Mouse (Mus musculus) embryonic facial prominence, embryonic 14.5 days (tissue): ENCODE data around the gene Gtf2h2. TPM values are rescaled to one million over a fixed set of nuclear protein-coding genes. Genes with fewer than 3 reads are reported as not detected.
A peak's percentile ranks its signal among the peaks of the same experiment; 100 is the strongest.
"Not testable (repeated sequence)": the region's sequence is repeated elsewhere in the genome, so short reads cannot be mapped to it uniquely, and the experiment has no call there.

ENCODE experiments used
- ATAC-seq: fragments of 200-750 bp; cut with Nextera tagmentation; 2 replicates; pipeline ENCODE4 v1.8.0; 2017; ENCODE audit warnings: low read depth, moderate number of reproducible peaks, moderate TSS enrichment
- DNase-seq: peaks from one replicate; pipeline ENCODE4 v3.0.0-alpha.2; 2015; ENCODE audit warnings: low spot score
- H3K27ac ChIP-seq: fragments of 300-500 bp; sonication (generic); replicated peaks from 2 replicates; pipeline ENCODE4 v1.5.1; 2014; ENCODE audit warnings: low read depth, mild to moderate bottlenecking, low read length, moderate library complexity
- H3K27me3 ChIP-seq: fragments of 300-500 bp; sonication (generic); replicated peaks from 2 replicates; pipeline ENCODE4 v1.6.1; 2014; ENCODE audit warnings: low read length; ENCODE audit not compliant: control insufficient read depth, insufficient read depth
- H3K36me3 ChIP-seq: fragments of 300-500 bp; sonication (generic); 2 replicates; pipeline ENCODE4 v1.6.1; 2014; ENCODE audit warnings: low read length, mixed read lengths; ENCODE audit not compliant: control insufficient read depth, insufficient read depth
- H3K4me1 ChIP-seq: fragments of 300-500 bp; sonication (generic); 2 replicates; pipeline ENCODE4 v1.6.1; 2014; ENCODE audit warnings: antibody characterized with exemption, low read length; ENCODE audit not compliant: control insufficient read depth, insufficient read depth
- H3K4me2 ChIP-seq: fragments of 300-500 bp; sonication (generic); 2 replicates; pipeline ENCODE4 v1.6.1; 2014; ENCODE audit warnings: low read depth, mild to moderate bottlenecking, low read length, moderate library complexity, mixed read lengths
- H3K4me3 ChIP-seq: fragments of 300-500 bp; sonication (generic); 2 replicates; pipeline ENCODE4 v1.5.1; 2014; ENCODE audit warnings: low read depth, mild to moderate bottlenecking, low read length
- H3K9ac ChIP-seq: fragments of 300-500 bp; sonication (generic); 2 replicates; pipeline ENCODE4 v1.6.1; 2014; ENCODE audit warnings: low read depth, mild to moderate bottlenecking, low read length, moderate library complexity, mixed read lengths
- H3K9me3 ChIP-seq: fragments of 300-500 bp; sonication (generic); 2 replicates; pipeline ENCODE4 v1.6.1; 2016; ENCODE audit warnings: low read length; ENCODE audit not compliant: control insufficient read depth
- WGBS: fragments of 180-500 bp; shearing (Covaris S2); extraction: QIAGEN DNeasy Blood & Tissue Kit; methylation state at CpG from one replicate; pipeline ENCODE4 v1.1.7; 2014; 5-methylcytosine and 5-hydroxymethylcytosine counted together
- polyA plus RNA-seq: library from polyadenylated mRNA; unstranded; fragments of >200 nt; fragmentation: Nextera tagmentation; extraction: Ambion mirVana; gene quantifications from 2 replicates; pipeline ENCODE4 v1.2.1, GENCODE M21; 2014

The Gtf2h2 gene
- polyA plus RNA-seq, 1 experiment from 2014 or later: 49.3 TPM

GRCm38 (mm10) chr13:100519162-100519561, 26.8 kb upstream of the Gtf2h2 start:
- no peaks in the 10 kb centered on the region for H3K36me3 ChIP-seq
- no peak overlapping the region for H3K4me3 ChIP-seq
- ATAC-seq: no peak
- no peak overlapping the region for H3K4me2 ChIP-seq
- no peaks in the 10 kb centered on the region for H3K27me3 ChIP-seq
- H3K27ac ChIP-seq: no peak overlapping the region
- H3K9me3 ChIP-seq: no peaks in the 10 kb centered on the region
- no peaks in the 10 kb centered on the region for H3K4me1 ChIP-seq
- no peak overlapping the region for H3K9ac ChIP-seq
- no peak for DNase-seq
- WGBS: 53% methylated on average over 2 of the region's 2 CpGs

DNA sequence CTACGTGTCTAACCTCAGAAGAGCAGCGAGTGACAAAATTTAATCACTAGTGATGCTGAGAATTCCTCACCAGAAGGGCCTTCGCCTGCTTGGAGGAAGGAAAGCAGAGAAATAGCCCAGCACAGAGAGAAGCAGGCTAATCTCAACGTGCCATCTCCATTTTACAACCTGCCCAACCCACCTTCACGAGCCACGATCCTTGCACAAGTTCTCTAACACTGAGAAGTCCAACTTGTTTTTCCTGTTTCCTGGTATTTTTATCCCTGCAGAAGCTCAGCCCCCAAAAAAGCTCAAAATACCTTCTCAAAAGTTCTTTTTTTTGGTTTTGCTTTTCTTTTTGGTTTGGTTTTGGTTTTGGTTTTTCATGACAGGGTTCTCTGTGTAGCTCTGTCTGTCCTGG, 25.8 kb upstream of the Gtf2h2 start:
- H3K9me3 ChIP-seq: no peaks in the 10 kb centered on the region
- no peak for ATAC-seq
- H3K9ac ChIP-seq: no peak overlapping the region
- H3K4me3 ChIP-seq: no peak overlapping the region
- no peaks in the 10 kb centered on the region for H3K4me1 ChIP-seq
- WGBS: 73% methylated on average over 6 of the region's 6 CpGs
- H3K27ac ChIP-seq: peak overlapping the region; percentile 50; the same call in 1 of the 2 replicates
- no peaks in the 10 kb centered on the region for H3K36me3 ChIP-seq
- peak; percentile 75 for DNase-seq
- H3K4me2 ChIP-seq: no peak overlapping the region
- no peaks in the 10 kb centered on the region for H3K27me3 ChIP-seq

GRCm38 (mm10) chr13:100517652-100518153, 25.3 kb upstream of the Gtf2h2 start:
- Histone ChIP-seq H3K4me3 (no peak overlapping the region), H3K27me3 (no peaks in the 10 kb centered on the region), H3K9me3 (no peaks in the 10 kb centered on the region), H3K9ac (no peak overlapping the region), H3K4me2 (no peak overlapping the region), H3K36me3 (no peaks in the 10 kb centered on the region), H3K4me1 (no peaks in the 10 kb centered on the region), H3K27ac (peak overlapping the region; percentile 50; the same call in 1 of the 2 replicates)
- DNase-seq (no peak), ATAC-seq (no peak)
- WGBS: 79% methylated on average over 6 of the region's 6 CpGs

- Histone ChIP-seq H3K36me3 (no peaks in the 10 kb centered on the region), H3K27me3 (no peaks in the 10 kb centered on the region), H3K4me1 (no peaks in the 10 kb centered on the region), H3K9ac (no peak overlapping the region), H3K27ac (peak overlapping the region; percentile 42), H3K4me3 (no peak overlapping the region), H3K4me2 (no peak overlapping the region), H3K9me3 (no peaks in the 10 kb centered on the region)
- ATAC-seq (peak; percentile 81), DNase-seq (peak; percentile 75)
- 29% methylated on average over 12 of the region's 12 CpGs for WGBS
Measured at GRCm38 (mm10) chr13:100516213-100517105, 24.1 kb upstream of the Gtf2h2 start.

DNA sequence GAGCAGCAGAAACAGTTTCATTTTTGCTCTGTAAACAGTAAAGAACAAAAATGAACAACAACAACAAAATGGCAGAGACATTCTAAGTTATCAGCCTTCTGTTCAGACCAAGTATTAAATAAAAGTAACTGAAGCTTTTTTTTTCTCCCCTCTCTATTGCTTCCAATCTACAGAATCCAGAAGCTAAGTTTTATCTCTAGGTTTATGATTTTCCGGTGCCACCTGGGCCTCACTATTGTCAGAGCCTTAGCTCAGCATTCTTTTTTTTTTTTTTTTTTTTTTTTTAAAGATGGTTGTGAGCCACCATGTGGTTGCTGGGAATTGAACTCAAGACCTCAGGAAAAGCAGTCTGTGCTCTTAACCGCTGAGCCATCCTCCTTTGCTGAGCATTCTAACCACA, 20.4 kb upstream of the Gtf2h2 start:
- Histone ChIP-seq H3K4me1 (no peaks in the 10 kb centered on the region), H3K9ac (no peak overlapping the region), H3K4me2 (no peak overlapping the region), H3K27ac (no peak overlapping the region), H3K27me3 (no peaks in the 10 kb centered on the region), H3K36me3 (no peaks in the 10 kb centered on the region), H3K9me3 (no peaks in the 10 kb centered on the region), H3K4me3 (no peak overlapping the region)
- DNase-seq (no peak), ATAC-seq (no peak)
- 88% methylated on average over 2 of the region's 2 CpGs for WGBS

DNA sequence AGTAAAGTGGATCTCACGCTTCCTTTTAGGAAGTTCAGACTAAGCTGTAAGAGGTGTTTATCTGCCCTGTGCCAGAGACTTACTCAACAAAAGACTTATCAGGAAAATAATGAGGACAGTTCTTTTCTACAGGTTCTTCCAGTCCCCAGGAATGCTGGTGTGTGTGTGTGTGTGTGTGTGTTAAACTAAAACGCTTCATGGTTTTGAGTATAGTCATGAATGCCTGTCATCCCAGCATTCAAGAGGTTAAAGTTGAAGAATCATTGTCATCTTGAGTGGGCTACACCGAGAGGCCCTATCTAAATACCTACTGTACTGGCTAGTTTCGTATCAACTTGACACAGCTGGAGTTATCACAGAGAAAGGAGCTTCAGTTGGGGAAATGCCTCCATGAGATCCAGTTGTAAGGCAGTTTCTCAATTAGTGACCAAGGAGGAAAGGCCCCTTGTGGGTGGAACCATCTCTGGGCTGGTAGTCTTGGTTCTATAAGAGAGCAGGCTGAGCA, 19.5 kb upstream of the Gtf2h2 start:
- Histone ChIP-seq H3K9me3 (no peaks in the 10 kb centered on the region), H3K4me3 (no peak overlapping the region), H3K27ac (no peak overlapping the region), H3K9ac (no peak overlapping the region), H3K36me3 (no peaks in the 10 kb centered on the region), H3K4me1 (no peaks in the 10 kb centered on the region), H3K27me3 (no peaks in the 10 kb centered on the region), H3K4me2 (no peak overlapping the region)
- DNase-seq (no peak), ATAC-seq (no peak)
- WGBS: 65% methylated on average over 4 of the region's 4 CpGs

GRCm38 (mm10) chr13:100511146-100511859, 18.9 kb upstream of the Gtf2h2 start:
- Histone ChIP-seq H3K27ac (no peak overlapping the region), H3K4me3 (no peak overlapping the region), H3K9me3 (no peaks in the 10 kb centered on the region), H3K4me1 (no peaks in the 10 kb centered on the region), H3K4me2 (no peak overlapping the region), H3K9ac (no peak overlapping the region), H3K36me3 (no peaks in the 10 kb centered on the region), H3K27me3 (no peaks in the 10 kb centered on the region)
- DNase-seq (no peak), ATAC-seq (no peak)
- 61% methylated on average over 7 of the region's 7 CpGs for WGBS

GRCm38 (mm10) chr13:100499625-100500024, 7.2 kb upstream of the Gtf2h2 start:
- H3K36me3 ChIP-seq, H3K4me2 ChIP-seq, H3K27me3 ChIP-seq, H3K9ac ChIP-seq, H3K4me1 ChIP-seq, H3K27ac ChIP-seq, H3K4me3 ChIP-seq, H3K9me3 ChIP-seq, ATAC-seq, DNase-seq: not testable (repeated sequence)
